Mouse (Mus musculus) spleen, embryonic (tissue): Measurements from ENCODE around the gene Hbs1l.

Experiments used
- CTCF ChIA-PET: fragments of 350-600 bp; sonication (Branson Sonifier 250); formaldehyde crosslinking; loops from one replicate; lab custom pipeline; 2022; lab: Charles Lee

Hbs1l gene

GRCm38 (mm10) chr10:21304672-21305632, 9.2 kb downstream of the Hbs1l start:
- CTCF ChIA-PET = no interaction called here

- CTCF ChIA-PET = no interaction called here
These were observed 18.0 kb downstream of the Hbs1l start for GRCm38 (mm10) chr10:21313732-21314131.

- CTCF ChIA-PET = no interaction called here
These were observed 20.3 kb downstream of the Hbs1l start for GRCm38 (mm10) chr10:21316123-21316522.

GRCm38 (mm10) chr10:21318250-21318649, 22.5 kb downstream of the Hbs1l start:
- CTCF ChIA-PET = no interaction called here

- CTCF ChIA-PET = no interaction called here
These were observed 23.2 kb downstream of the Hbs1l start for GRCm38 (mm10) chr10:21318996-21319395.

GRCm38 (mm10) chr10:21320601-21321000, 24.8 kb downstream of the Hbs1l start:
- CTCF ChIA-PET = no interaction called here

GRCm38 (mm10) chr10:21326352-21326751, 30.6 kb downstream of the Hbs1l start:
- CTCF ChIA-PET = interaction anchor here (0.7 kb wide), 1 partner anchor 26 kb away, joined by 3 read pairs; no protein-coding TSS in a partner anchor

- CTCF ChIA-PET = interaction anchor here (0.8 kb wide), 1 partner anchor 1436 kb away, joined by 4 read pairs; no protein-coding TSS in a partner anchor
These were observed 31.9 kb downstream of the Hbs1l start for GRCm38 (mm10) chr10:21327605-21328135.

GRCm38 (mm10) chr10:21334349-21335105, 38.7 kb downstream of the Hbs1l start:
- CTCF ChIA-PET = no interaction called here

GRCm38 (mm10) chr10:21335534-21335933, 39.8 kb downstream of the Hbs1l start:
- CTCF ChIA-PET = no interaction called here

GRCm38 (mm10) chr10:21337191-21337590, 41.4 kb downstream of the Hbs1l start:
- CTCF ChIA-PET = no interaction called here

GRCm38 (mm10) chr10:21341706-21342105, 45.9 kb downstream of the Hbs1l start:
- CTCF ChIA-PET = no interaction called here

GRCm38 (mm10) chr10:21342331-21343005, 46.7 kb downstream of the Hbs1l start:
- CTCF ChIA-PET = no interaction called here

GRCm38 (mm10) chr10:21347332-21347731, 51.6 kb downstream of the Hbs1l start:
- CTCF ChIA-PET = interaction anchor here (0.7 kb wide), 1 partner anchor 177 kb away, joined by 5 read pairs; no protein-coding TSS in a partner anchor

- CTCF ChIA-PET = interaction anchor here (0.6 kb wide), 1 partner anchor 21 kb away, joined by 3 read pairs; no protein-coding TSS in a partner anchor
These were observed 53.7 kb downstream of the Hbs1l start for GRCm38 (mm10) chr10:21349449-21349848.

GRCm38 (mm10) chr10:21349946-21350345, 54.2 kb downstream of the Hbs1l start:
- CTCF ChIA-PET = no interaction called here

GRCm38 (mm10) chr10:21350531-21351515, 55.0 kb downstream of the Hbs1l start:
- CTCF ChIA-PET = no interaction called here

GRCm38 (mm10) chr10:21351766-21352165, 56.0 kb downstream of the Hbs1l start:
- CTCF ChIA-PET = no interaction called here

GRCm38 (mm10) chr10:21353890-21354289, 58.1 kb downstream of the Hbs1l start:
- CTCF ChIA-PET = no interaction called here

- CTCF ChIA-PET = no interaction called here
These were observed 58.7 kb downstream of the Hbs1l start for GRCm38 (mm10) chr10:21354506-21354905.
